Mouse (Mus musculus) midbrain, embryonic 10.5 days (tissue): ENCODE results near the gene Esrp2. TPM values are rescaled to one million over a fixed set of nuclear protein-coding genes. Genes with fewer than 3 reads are reported as not detected.

Source experiments
- DNase-seq: peaks from one replicate; pipeline ENCODE4 v3.0.0-alpha.2; 2017; ENCODE audit warnings: low spot score
- H3K27ac ChIP-seq: fragments of 300-500 bp; sonication (generic); replicated peaks from 2 replicates; pipeline ENCODE4 v1.5.1; 2016; ENCODE audit warnings: mild to moderate bottlenecking
- H3K27me3 ChIP-seq: fragments of 300-500 bp; sonication (generic); 2 replicates; pipeline ENCODE4 v1.6.1; 2016; ENCODE audit warnings: low read depth, mild to moderate bottlenecking; ENCODE audit not compliant: poor library complexity, severe bottlenecking
- H3K36me3 ChIP-seq: fragments of 300-500 bp; sonication (generic); 2 replicates; pipeline ENCODE4 v1.6.1; 2016; ENCODE audit warnings: mild to moderate bottlenecking, moderate library complexity
- H3K4me1 ChIP-seq: fragments of 300-500 bp; sonication (generic); 2 replicates; pipeline ENCODE4 v1.6.1; 2016
- H3K4me3 ChIP-seq: fragments of 300-500 bp; sonication (generic); 2 replicates; pipeline ENCODE4 v1.5.1; 2016; ENCODE audit warnings: mild to moderate bottlenecking, moderate library complexity
- H3K9me3 ChIP-seq: fragments of 300-500 bp; sonication (generic); replicated peaks from 2 replicates; pipeline ENCODE4 v1.6.1; 2016; ENCODE audit warnings: mild to moderate bottlenecking
- WGBS: fragments of 180-500 bp; shearing (Covaris S2); methylation state at CpG from one replicate; pipeline ENCODE4 v1.1.7; 2016; 5-methylcytosine and 5-hydroxymethylcytosine counted together
- polyA plus RNA-seq: library from polyadenylated mRNA; unstranded; fragments of >200 nt; fragmentation: Nextera tagmentation; extraction: Ambion mirVana; gene quantifications from 2 replicates; pipeline ENCODE4 v1.2.1, GENCODE M21; 2016

Gene Esrp2
- polyA plus RNA-seq, 1 experiment from 2014 or later, result 2.0 TPM

DNA sequence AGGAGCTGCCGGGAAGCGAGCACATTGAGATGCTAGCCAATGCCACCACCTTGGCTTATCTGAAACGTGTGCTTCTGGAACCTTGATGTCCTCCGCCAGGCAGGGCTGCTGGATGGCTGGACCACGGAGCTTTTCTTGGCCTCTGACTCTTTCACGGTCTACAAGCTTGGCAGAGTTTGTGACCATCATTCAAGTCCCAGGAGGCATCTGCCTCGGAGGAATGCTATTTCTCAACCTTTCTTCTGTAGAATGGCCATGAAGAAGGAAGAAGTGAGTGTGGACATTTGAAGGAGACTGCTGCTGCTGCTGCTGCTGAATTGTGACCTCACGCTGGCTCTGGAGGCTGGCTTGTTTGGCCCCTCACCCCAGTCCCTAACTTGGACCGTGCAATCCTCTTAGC is 26.5 kb upstream of the Esrp2 start:
- H3K36me3 ChIP-seq, result peaks cover 55% of the 10 kb centered on the region
- H3K27ac ChIP-seq, result no peak overlapping the region
- 94% methylated on average over 9 of the region's 9 CpGs for WGBS

DNA sequence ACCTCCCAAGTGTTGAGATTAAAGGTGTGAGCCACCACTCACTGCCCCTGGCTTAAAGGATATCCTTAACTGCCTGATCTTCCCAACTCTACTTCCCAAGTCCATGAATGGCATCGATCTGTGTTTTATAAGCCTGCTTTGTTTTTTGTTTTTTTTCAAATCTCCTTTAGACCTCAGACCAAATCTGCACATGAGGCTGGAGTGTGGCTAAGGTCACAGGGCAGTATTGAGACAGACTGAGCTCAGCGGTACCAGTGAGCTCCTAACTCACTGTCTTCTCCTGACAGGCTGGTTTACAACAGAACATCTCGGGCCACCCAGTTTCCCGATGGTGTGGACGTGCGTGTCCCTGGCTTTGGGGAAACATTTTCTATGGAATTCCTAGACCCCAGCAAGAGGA is 23.1 kb upstream of the Esrp2 start:
- H3K4me1 ChIP-seq, result no peaks in the 10 kb centered on the region
- no peak for DNase-seq
- no peak overlapping the region for H3K27ac ChIP-seq
- 93% methylated on average over 6 of the region's 6 CpGs for WGBS
- no peak overlapping the region for H3K4me3 ChIP-seq
- no peaks in the 10 kb centered on the region for H3K27me3 ChIP-seq
- H3K9me3 ChIP-seq, result no peaks in the 10 kb centered on the region
- peaks cover 80% of the 10 kb centered on the region for H3K36me3 ChIP-seq

More for the DNA sequence above, 26.5 kb upstream of the Esrp2 start:
- DNase-seq, result no peak
- Histone ChIP-seq H3K4me3 (no peak overlapping the region), H3K4me1 (peaks cover 7% of the 10 kb centered on the region), H3K27me3 (no peaks in the 10 kb centered on the region), H3K9me3 (no peaks in the 10 kb centered on the region)

DNA sequence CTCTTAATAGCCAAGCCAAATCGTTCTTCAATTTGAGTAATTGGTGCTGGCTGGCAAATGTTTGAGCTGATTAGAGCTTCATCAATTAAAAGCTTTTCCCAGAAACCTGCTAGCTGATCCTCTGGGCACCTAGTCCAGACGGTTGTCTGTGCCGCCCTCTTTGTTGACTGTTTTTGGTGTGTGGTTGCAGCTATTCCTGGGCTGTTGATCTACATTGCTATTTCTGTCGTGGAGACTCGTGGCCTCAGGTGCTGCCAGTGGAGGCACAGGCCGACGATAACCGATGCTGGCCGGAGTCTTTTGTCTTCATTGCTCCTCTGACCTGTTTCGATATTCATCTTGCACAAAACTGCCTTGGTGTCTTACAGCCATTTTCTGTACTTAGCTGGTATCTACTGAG is 21.6 kb upstream of the Esrp2 start:
- Histone ChIP-seq H3K9me3 (no peaks in the 10 kb centered on the region), H3K36me3 (peaks cover 76% of the 10 kb centered on the region), H3K27ac (no peak overlapping the region), H3K27me3 (no peaks in the 10 kb centered on the region), H3K4me3 (no peak overlapping the region), H3K4me1 (no peaks in the 10 kb centered on the region)
- 92% methylated on average over 10 of the region's 10 CpGs for WGBS
- no peak for DNase-seq

DNA sequence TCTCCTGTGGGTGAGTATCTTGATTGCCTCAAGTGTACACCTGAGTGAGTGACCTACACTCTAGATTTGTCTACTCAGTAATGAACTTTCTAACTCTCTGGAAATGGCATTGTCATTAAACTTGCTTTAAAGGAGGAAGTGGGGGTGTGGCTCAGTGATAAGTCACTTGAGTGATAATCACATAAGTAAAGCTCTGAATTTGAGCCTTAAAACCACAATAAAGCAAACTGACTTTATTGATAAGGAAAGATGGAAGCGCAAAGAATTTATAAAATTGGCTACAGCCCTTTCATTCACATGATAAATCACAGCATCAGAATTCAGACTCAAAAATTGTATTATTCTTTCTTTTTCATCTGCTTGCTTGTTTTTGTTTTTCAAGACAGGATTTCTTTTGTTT is 20.6 kb upstream of the Esrp2 start:
- no peak for DNase-seq
- H3K27me3 ChIP-seq, result no peaks in the 10 kb centered on the region
- no peaks in the 10 kb centered on the region for H3K9me3 ChIP-seq
- 96% methylated on average over 1 of the region's 1 CpGs for WGBS
- H3K27ac ChIP-seq, result no peak overlapping the region
- peaks cover 66% of the 10 kb centered on the region for H3K36me3 ChIP-seq
- no peaks in the 10 kb centered on the region for H3K4me1 ChIP-seq
- no peak overlapping the region for H3K4me3 ChIP-seq

GRCm38 (mm10) chr8:106152876-106153275 is 16.1 kb upstream of the Esrp2 start:
- H3K27ac ChIP-seq, result no peak overlapping the region
- H3K4me3 ChIP-seq, result no peak overlapping the region
- DNase-seq, result no peak
- WGBS, result 85% methylated on average over 4 of the region's 4 CpGs
- peaks cover 20% of the 10 kb centered on the region for H3K4me1 ChIP-seq
- H3K27me3 ChIP-seq, result no peaks in the 10 kb centered on the region
- no peaks in the 10 kb centered on the region for H3K9me3 ChIP-seq
- peaks cover 30% of the 10 kb centered on the region for H3K36me3 ChIP-seq

GRCm38 (mm10) chr8:106151041-106151440 is 14.3 kb upstream of the Esrp2 start:
- DNase-seq, result no peak
- Histone ChIP-seq H3K4me3 (peak overlapping the region; percentile 81), H3K27me3 (no peaks in the 10 kb centered on the region), H3K27ac (peak overlapping the region; percentile 84), H3K4me1 (peaks cover 20% of the 10 kb centered on the region), H3K9me3 (no peaks in the 10 kb centered on the region), H3K36me3 (peaks cover 19% of the 10 kb centered on the region)
- WGBS, result 91% methylated on average over 9 of the region's 9 CpGs

GRCm38 (mm10) chr8:106150653-106151000 is 13.9 kb upstream of the Esrp2 start:
- no peaks in the 10 kb centered on the region for H3K27me3 ChIP-seq
- peak overlapping the region; percentile 84 for H3K27ac ChIP-seq
- 21% methylated on average over 8 of the region's 8 CpGs for WGBS
- peak overlapping the region; percentile 81 for H3K4me3 ChIP-seq
- DNase-seq, result no peak
- H3K36me3 ChIP-seq, result peaks cover 15% of the 10 kb centered on the region
- peaks cover 20% of the 10 kb centered on the region for H3K4me1 ChIP-seq
- no peaks in the 10 kb centered on the region for H3K9me3 ChIP-seq

DNA sequence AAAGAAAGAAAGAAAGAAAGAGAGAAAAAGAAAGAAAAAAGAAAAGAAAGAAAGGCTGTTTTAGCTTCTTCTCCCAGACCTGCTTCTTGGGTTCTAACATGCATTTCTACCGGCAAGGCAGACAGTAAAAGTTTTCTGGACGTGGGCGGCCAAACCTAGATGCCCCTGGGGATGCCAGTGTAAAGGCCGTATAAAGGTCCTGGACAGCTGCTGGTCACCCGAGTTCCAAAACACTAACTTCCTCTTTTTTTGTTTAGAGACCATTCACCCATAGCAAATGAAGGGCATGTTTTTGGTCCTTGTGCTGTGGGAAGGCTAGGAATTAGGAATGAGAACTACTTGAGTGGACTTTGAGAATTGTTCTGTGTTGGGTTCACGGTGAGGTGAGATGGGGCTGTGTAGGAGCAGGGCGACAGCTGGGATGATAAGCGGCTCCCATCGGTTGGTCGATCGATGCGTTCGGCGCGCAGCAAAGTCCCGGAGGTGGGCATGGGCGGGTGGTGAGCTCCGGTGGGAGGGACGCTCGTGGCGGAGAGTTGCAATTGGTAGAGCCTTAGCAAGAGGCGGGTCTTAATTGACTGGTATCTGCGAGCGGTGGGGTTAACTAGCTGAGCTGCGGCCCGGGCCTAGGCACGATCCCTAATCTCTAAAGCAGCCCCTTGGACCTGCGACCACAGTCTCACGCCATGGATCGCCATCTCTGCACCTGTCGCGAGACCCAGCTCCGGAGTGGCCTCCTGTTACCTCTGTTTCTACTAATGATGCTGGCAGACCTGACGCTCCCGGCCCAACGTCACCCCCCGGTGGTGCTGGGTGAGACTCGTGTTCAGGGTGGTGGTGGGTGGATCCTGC is 13.3 kb upstream of the Esrp2 start, which contains the start of gene Pla2g15:
Pla2g15 (plus strand) TSS at position 599 of the 852 bp plus-strand sequence.
- H3K4me3 ChIP-seq, result peak within 1 kb of the TSS; percentile 81
- no peaks in the 10 kb centered on the region for H3K9me3 ChIP-seq
- WGBS, result 2% methylated on average over 38 of the region's 38 CpGs
- H3K27ac ChIP-seq, result peak within 1 kb of the TSS; percentile 84
- DNase-seq, result peak; percentile 93
- peaks cover 10% of the 10 kb centered on the region for H3K36me3 ChIP-seq
- H3K4me1 ChIP-seq, result peaks cover 20% of the 10 kb centered on the region
- H3K27me3 ChIP-seq, result no peaks in the 10 kb centered on the region

DNA sequence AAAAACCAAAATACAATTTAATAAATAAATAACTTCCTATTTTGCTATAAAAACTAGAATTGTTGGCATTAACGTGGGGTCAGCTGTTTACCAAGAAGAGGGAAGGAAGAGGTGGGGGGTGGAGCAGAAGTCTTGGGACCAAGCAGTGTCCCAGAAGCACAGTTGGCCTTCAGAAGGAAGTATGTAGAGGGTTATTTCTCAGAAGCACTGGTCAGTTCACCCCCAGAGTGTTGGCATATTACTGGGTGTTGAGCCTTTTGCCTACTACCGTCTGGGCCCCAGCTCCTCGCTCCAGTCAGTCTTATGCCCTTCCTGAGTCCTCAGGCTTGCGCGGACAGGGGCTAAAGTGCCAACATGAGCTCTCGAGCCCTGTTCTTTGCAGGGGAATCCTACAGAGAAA is 12.3 kb upstream of the Esrp2 start:
- WGBS, result 94% methylated on average over 6 of the region's 6 CpGs
- Histone ChIP-seq H3K36me3 (peaks cover 2% of the 10 kb centered on the region; the same call in 1 of the 2 replicates), H3K27me3 (no peaks in the 10 kb centered on the region), H3K27ac (no peak overlapping the region), H3K4me3 (no peak overlapping the region), H3K4me1 (peaks cover 20% of the 10 kb centered on the region), H3K9me3 (no peaks in the 10 kb centered on the region)
- DNase-seq, result no peak

- Histone ChIP-seq H3K4me1 (peaks cover 20% of the 10 kb centered on the region), H3K36me3 (no peaks in the 10 kb centered on the region), H3K27me3 (no peaks in the 10 kb centered on the region), H3K9me3 (no peaks in the 10 kb centered on the region), H3K27ac (no peak overlapping the region), H3K4me3 (no peak overlapping the region)
- no peak for DNase-seq
- WGBS, result 89% methylated on average over 6 of the region's 6 CpGs
These were observed 11.2 kb upstream of the Esrp2 start for GRCm38 (mm10) chr8:106147868-106148565.

GRCm38 (mm10) chr8:106146014-106146413 is 9.2 kb upstream of the Esrp2 start:
- H3K4me3 ChIP-seq, result no peak overlapping the region
- no peaks in the 10 kb centered on the region for H3K9me3 ChIP-seq
- H3K27ac ChIP-seq, result no peak overlapping the region
- DNase-seq, result no peak
- peaks cover 13% of the 10 kb centered on the region for H3K4me1 ChIP-seq
- 87% methylated on average over 4 of the region's 4 CpGs for WGBS
- H3K27me3 ChIP-seq, result no peaks in the 10 kb centered on the region
- no peaks in the 10 kb centered on the region for H3K36me3 ChIP-seq

- Histone ChIP-seq H3K4me3 (no peak overlapping the region), H3K4me1 (peaks cover 6% of the 10 kb centered on the region), H3K9me3 (no peaks in the 10 kb centered on the region), H3K27me3 (peaks cover 2% of the 10 kb centered on the region), H3K27ac (no peak overlapping the region), H3K36me3 (no peaks in the 10 kb centered on the region)
- DNase-seq, result no peak
- WGBS, result 97% methylated on average over 2 of the region's 2 CpGs
These were observed 8.6 kb upstream of the Esrp2 start for GRCm38 (mm10) chr8:106145331-106145730.

DNA sequence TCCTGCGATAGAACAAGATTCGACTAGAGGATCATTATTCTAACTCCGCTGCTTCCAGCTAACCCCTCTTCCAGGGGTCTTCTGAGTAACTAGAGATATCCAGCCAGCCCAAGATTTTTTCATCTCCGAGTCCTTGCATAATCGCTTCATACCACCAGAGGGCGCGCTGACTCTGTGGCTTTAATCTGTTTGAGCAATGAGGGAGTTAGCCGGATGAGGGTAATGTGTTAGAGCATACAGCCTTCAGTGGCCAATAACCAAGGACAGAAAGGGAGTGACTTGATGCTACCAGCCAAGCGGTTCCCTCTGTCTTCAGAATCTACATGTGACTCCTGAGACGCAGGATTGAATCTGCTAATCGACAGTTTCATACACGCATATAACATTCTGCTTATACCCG is 4.0 kb upstream of the Esrp2 start:
- Histone ChIP-seq H3K9me3 (no peaks in the 10 kb centered on the region), H3K4me1 (peaks cover 27% of the 10 kb centered on the region), H3K4me3 (no peak overlapping the region), H3K36me3 (no peaks in the 10 kb centered on the region), H3K27me3 (peaks cover 48% of the 10 kb centered on the region), H3K27ac (no peak overlapping the region)
- DNase-seq, result peak; percentile 85
- WGBS, result 17% methylated on average over 13 of the region's 13 CpGs
